Mouse (Mus musculus) thymus, adult 2 months (tissue): Measurements from ENCODE around the gene Zc3h12d.

Source experiments
- CTCF ChIP-seq: fragments of 200-500 bp; IDR thresholded peaks from 2 replicates; pipeline ENCODE4 v1.5.1; 2012; ENCODE audit warnings: mild to moderate bottlenecking, control low read depth, low read length, moderate library complexity, borderline replicate concordance; ENCODE audit not compliant: control insufficient read depth, poor library complexity, insufficient read depth; ENCODE audit errors: extremely low read depth
- POLR2A ChIP-seq: fragments of 200-500 bp; IDR thresholded peaks from 2 replicates; pipeline ENCODE4 v1.6.1; 2012; ENCODE audit warnings: mild to moderate bottlenecking, low read length, control low read depth, moderate library complexity; ENCODE audit not compliant: control insufficient read depth, poor library complexity, insufficient read depth; ENCODE audit errors: extremely low read depth

GRCm38 (mm10) chr10:7851891-7852290 is 19.6 kb downstream of the Zc3h12d start:
- no peak for TF ChIP-seq CTCF
- no peak for TF ChIP-seq POLR2A
